Mouse (Mus musculus): ENCODE results near the gene Ankrd33b. TPM values are rescaled to one million over a fixed set of nuclear protein-coding genes. Genes with fewer than 3 reads are reported as not detected.

Ankrd33b gene
- 0.60 and 0.70 TPM in 2 replicates for polyA plus RNA-seq (2016; fragmentation: Nextera tagmentation; extraction: Ambion mirVana)

- Histone ChIP-seq H3K4me3 (replicated peaks) (peak within 1 kb of the TSS; percentile 64), H3K27me3 (peaks cover 81% of the 10 kb centered on the region), H3K9ac (peak within 1 kb of the TSS; percentile 51), H3K4me1 (peaks cover 32% of the 10 kb centered on the region), H3K27ac (no peak within 1 kb of the TSS), H3K9me3 (no peaks in the 10 kb centered on the region), H3K4me2 (peak within 1 kb of the TSS; percentile 100), H3K36me3 (replicated peaks) (no peaks in the 10 kb centered on the region)
- ATAC-seq (ENCODE audit: low FRiP score): peak; percentile 67
- WGBS: under 1% methylated on average over 48 of the region's 49 CpGs
Observed at GRCm38 (mm10) chr15:31367481-31368200, at the start of gene Ankrd33b. Gene Ankrd33b, minus strand, starts transcription at chr15:31367726.

- 78% methylated on average over 4 of the region's 4 CpGs for WGBS
Observed at GRCm38 (mm10) chr15:31415181-31415580, 47.7 kb upstream of the Ankrd33b start.

GRCm38 (mm10) chr15:31414179-31414898 is 46.8 kb upstream of the Ankrd33b start:
- Histone ChIP-seq H3K9me3 (no peaks in the 10 kb centered on the region), H3K9ac (no peak overlapping the region), H3K27ac (no peak overlapping the region), H3K36me3 (replicated peaks) (no peaks in the 10 kb centered on the region), H3K27me3 (no peaks in the 10 kb centered on the region), H3K4me2 (no peak overlapping the region), H3K4me3 (replicated peaks) (no peak overlapping the region), H3K4me1 (peaks cover 3% of the 10 kb centered on the region)
- ATAC-seq (ENCODE audit: low FRiP score): no peak
- 61% methylated on average over 6 of the region's 6 CpGs for WGBS

More at GRCm38 (mm10) chr15:31415181-31415580, 47.7 kb upstream of the Ankrd33b start:
- H3K4me3 ChIP-seq (replicated peaks): no peak overlapping the region
- H3K9ac ChIP-seq: no peak overlapping the region
- H3K27me3 ChIP-seq: no peaks in the 10 kb centered on the region
- no peak overlapping the region for H3K27ac ChIP-seq
- H3K36me3 ChIP-seq (replicated peaks): no peaks in the 10 kb centered on the region
- no peaks in the 10 kb centered on the region for H3K9me3 ChIP-seq
- peaks cover 3% of the 10 kb centered on the region for H3K4me1 ChIP-seq
- H3K4me2 ChIP-seq: no peak overlapping the region
- ATAC-seq (ENCODE audit: low FRiP score): no peak

- Histone ChIP-seq H3K9me3 (no peaks in the 10 kb centered on the region), H3K27me3 (no peaks in the 10 kb centered on the region), H3K27ac (no peak overlapping the region), H3K9ac (no peak overlapping the region), H3K36me3 (replicated peaks) (no peaks in the 10 kb centered on the region), H3K4me3 (replicated peaks) (no peak overlapping the region), H3K4me1 (peaks cover 3% of the 10 kb centered on the region), H3K4me2 (no peak overlapping the region)
- ATAC-seq (ENCODE audit: low FRiP score): no peak
- WGBS: 86% methylated on average over 6 of the region's 6 CpGs
Observed at GRCm38 (mm10) chr15:31413662-31414061, 46.1 kb upstream of the Ankrd33b start.

- Histone ChIP-seq H3K27ac (no peak overlapping the region), H3K9me3 (no peaks in the 10 kb centered on the region), H3K4me2 (no peak overlapping the region), H3K4me3 (replicated peaks) (no peak overlapping the region), H3K27me3 (no peaks in the 10 kb centered on the region), H3K36me3 (replicated peaks) (no peaks in the 10 kb centered on the region), H3K9ac (no peak overlapping the region), H3K4me1 (peaks cover 3% of the 10 kb centered on the region)
- ATAC-seq (ENCODE audit: low FRiP score): no peak
- WGBS: 51% methylated on average over 3 of the region's 3 CpGs
Observed at GRCm38 (mm10) chr15:31412933-31413332, 45.4 kb upstream of the Ankrd33b start.

- no peak for ATAC-seq (ENCODE audit: low FRiP score)
Observed at GRCm38 (mm10) chr15:31412436-31412835, 44.9 kb upstream of the Ankrd33b start.

GRCm38 (mm10) chr15:31407490-31407889 is 40.0 kb upstream of the Ankrd33b start:
- no peak overlapping the region for H3K4me2 ChIP-seq
- no peaks in the 10 kb centered on the region for H3K27me3 ChIP-seq
- no peak overlapping the region for H3K27ac ChIP-seq
- no peaks in the 10 kb centered on the region for H3K9me3 ChIP-seq
- 92% methylated on average over 4 of the region's 4 CpGs for WGBS
- no peak overlapping the region for H3K4me3 ChIP-seq (replicated peaks)
- H3K9ac ChIP-seq: no peak overlapping the region
- no peaks in the 10 kb centered on the region for H3K36me3 ChIP-seq (replicated peaks)
- ATAC-seq (ENCODE audit: low FRiP score): no peak
- peaks cover 8% of the 10 kb centered on the region for H3K4me1 ChIP-seq

More at GRCm38 (mm10) chr15:31412436-31412835, 44.9 kb upstream of the Ankrd33b start:
- H3K36me3 ChIP-seq (replicated peaks): no peaks in the 10 kb centered on the region
- no peak overlapping the region for H3K4me3 ChIP-seq (replicated peaks)
- no peaks in the 10 kb centered on the region for H3K27me3 ChIP-seq
- no peak overlapping the region for H3K27ac ChIP-seq
- H3K9me3 ChIP-seq: no peaks in the 10 kb centered on the region
- H3K4me1 ChIP-seq: peaks cover 3% of the 10 kb centered on the region
- 94% methylated on average over 6 of the region's 6 CpGs for WGBS
- H3K4me2 ChIP-seq: no peak overlapping the region
- H3K9ac ChIP-seq: no peak overlapping the region

GRCm38 (mm10) chr15:31406881-31407280 is 39.4 kb upstream of the Ankrd33b start:
- H3K4me1 ChIP-seq: peaks cover 13% of the 10 kb centered on the region
- WGBS: 94% methylated on average over 5 of the region's 5 CpGs
- no peaks in the 10 kb centered on the region for H3K27me3 ChIP-seq
- H3K4me3 ChIP-seq (replicated peaks): no peak overlapping the region
- no peaks in the 10 kb centered on the region for H3K36me3 ChIP-seq (replicated peaks)
- no peaks in the 10 kb centered on the region for H3K9me3 ChIP-seq
- H3K27ac ChIP-seq: no peak overlapping the region
- ATAC-seq (ENCODE audit: low FRiP score): no peak
- no peak overlapping the region for H3K9ac ChIP-seq
- no peak overlapping the region for H3K4me2 ChIP-seq

GRCm38 (mm10) chr15:31404346-31404745 is 36.8 kb upstream of the Ankrd33b start:
- H3K27me3 ChIP-seq: no peaks in the 10 kb centered on the region
- no peak for ATAC-seq (ENCODE audit: low FRiP score)
- WGBS: 89% methylated on average over 8 of the region's 8 CpGs
- no peaks in the 10 kb centered on the region for H3K9me3 ChIP-seq
- peaks cover 17% of the 10 kb centered on the region for H3K4me1 ChIP-seq
- H3K9ac ChIP-seq: no peak overlapping the region
- no peak overlapping the region for H3K4me2 ChIP-seq
- no peaks in the 10 kb centered on the region for H3K36me3 ChIP-seq (replicated peaks)
- no peak overlapping the region for H3K27ac ChIP-seq
- no peak overlapping the region for H3K4me3 ChIP-seq (replicated peaks)

GRCm38 (mm10) chr15:31402200-31402892 is 34.8 kb upstream of the Ankrd33b start:
- H3K4me3 ChIP-seq (replicated peaks): no peak overlapping the region
- H3K4me1 ChIP-seq: peaks cover 17% of the 10 kb centered on the region
- peak; percentile 79 for ATAC-seq (ENCODE audit: low FRiP score)
- no peaks in the 10 kb centered on the region for H3K27me3 ChIP-seq
- H3K4me2 ChIP-seq: no peak overlapping the region
- no peaks in the 10 kb centered on the region for H3K9me3 ChIP-seq
- 24% methylated on average over 12 of the region's 12 CpGs for WGBS
- no peak overlapping the region for H3K9ac ChIP-seq
- peak overlapping the region; percentile 15; the same call in 1 of the 2 replicates for H3K27ac ChIP-seq
- H3K36me3 ChIP-seq (replicated peaks): no peaks in the 10 kb centered on the region

- H3K4me2 ChIP-seq: no peak overlapping the region
- no peak for ATAC-seq (ENCODE audit: low FRiP score)
- H3K9ac ChIP-seq: no peak overlapping the region
- H3K4me1 ChIP-seq: peaks cover 17% of the 10 kb centered on the region
- H3K4me3 ChIP-seq (replicated peaks): no peak overlapping the region
- no peaks in the 10 kb centered on the region for H3K9me3 ChIP-seq
- no peaks in the 10 kb centered on the region for H3K36me3 ChIP-seq (replicated peaks)
- 42% methylated on average over 3 of the region's 3 CpGs for WGBS
- H3K27ac ChIP-seq: no peak overlapping the region
- no peaks in the 10 kb centered on the region for H3K27me3 ChIP-seq
Observed at GRCm38 (mm10) chr15:31400974-31401373, 33.4 kb upstream of the Ankrd33b start.

- H3K27ac ChIP-seq: no peak overlapping the region
- H3K4me3 ChIP-seq (replicated peaks): no peak overlapping the region
- ATAC-seq (ENCODE audit: low FRiP score): no peak
- H3K9ac ChIP-seq: no peak overlapping the region
- peaks cover 17% of the 10 kb centered on the region for H3K4me1 ChIP-seq
- 92% methylated on average over 13 of the region's 13 CpGs for WGBS
- no peaks in the 10 kb centered on the region for H3K27me3 ChIP-seq
- no peaks in the 10 kb centered on the region for H3K36me3 ChIP-seq (replicated peaks)
- H3K9me3 ChIP-seq: no peaks in the 10 kb centered on the region
- H3K4me2 ChIP-seq: no peak overlapping the region
Observed at GRCm38 (mm10) chr15:31398769-31399168, 31.2 kb upstream of the Ankrd33b start.

Data from forebrain, embryonic 12.5 days (tissue).